Mouse (Mus musculus): ENCODE measurements around the gene Mpped2.

- TF ChIP-seq POLR2A (IDR thresholded peaks at IDR 0.05; ENCODE audit: extremely low read depth, insufficient read depth, low read length) = no peak
- no peak for TF ChIP-seq CTCF (IDR thresholded peaks at IDR 0.05; ENCODE audit: extremely low read depth, insufficient read depth, low read length)
Measured at GRCm38 (mm10) chr2:106746905-106747304, 53.8 kb downstream of the Mpped2 start.

Data from cortical plate, adult 2 months (tissue).